Mouse (Mus musculus): ENCODE results near the gene Map3k5.

GRCm38 (mm10) chr10:20066069-20066665 is 131.9 kb downstream of the Map3k5 start:
- TF ChIP-seq CTCF (IDR thresholded peaks at IDR 0.05; ENCODE audit: insufficient read depth, low read depth, low read length), result no peak
- no peak for TF ChIP-seq POLR2A (IDR thresholded peaks at IDR 0.05; ENCODE audit: insufficient read depth, low read depth, low read length)

Measured in olfactory bulb, adult 2 months (tissue).